Mouse (Mus musculus): ENCODE measurements around the gene Jsrp1.

The Jsrp1 gene

DNA sequence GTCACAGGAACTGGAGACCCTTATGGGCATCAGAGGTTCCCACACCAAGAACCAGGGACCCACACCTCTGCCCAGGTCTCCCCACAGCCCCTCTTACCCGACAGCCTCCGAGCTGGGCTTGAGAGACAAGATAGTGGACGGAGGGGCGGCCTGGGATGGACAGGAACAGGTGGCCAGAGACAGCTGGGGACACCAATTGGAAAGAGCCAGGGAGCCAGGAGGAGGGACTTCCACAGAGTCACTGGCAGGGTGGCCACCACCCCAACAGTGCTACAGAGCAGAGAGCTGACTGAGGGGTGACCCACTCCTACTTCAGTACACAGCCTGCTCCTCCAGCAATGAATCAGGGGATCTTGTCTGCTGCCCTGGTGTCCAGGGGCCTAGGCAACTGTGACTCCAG is at the start of gene Jsrp1:
TSS of gene Jsrp1 (minus strand) at position 133 of the 400 bp plus-strand sequence.
- DNase-seq (ENCODE audit: low spot score in 2 of 2) = no peak

DNA sequence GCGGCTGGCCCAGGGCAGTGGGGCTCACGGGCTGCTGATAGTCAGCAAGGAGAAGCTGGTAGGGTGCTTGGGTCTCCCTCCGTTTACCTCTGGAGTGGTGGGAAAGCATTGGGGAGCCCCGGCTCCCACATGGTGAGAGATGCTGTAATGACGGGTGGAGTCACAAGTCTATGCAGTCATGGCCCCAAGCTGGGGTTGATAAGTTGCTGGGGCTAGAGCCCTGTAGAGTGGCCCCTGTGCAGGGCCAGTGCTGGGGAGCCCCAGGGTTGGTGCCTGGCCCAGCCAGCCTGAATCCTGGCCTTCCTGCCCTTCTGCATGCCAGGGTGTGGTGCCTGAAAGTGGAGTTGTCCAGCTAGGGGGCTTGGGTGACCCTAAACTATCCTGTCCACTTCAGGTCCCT is 49.0 kb upstream of the Jsrp1 start:
- DNase-seq (ENCODE audit: low spot score in 2 of 2) = no peak

DNA sequence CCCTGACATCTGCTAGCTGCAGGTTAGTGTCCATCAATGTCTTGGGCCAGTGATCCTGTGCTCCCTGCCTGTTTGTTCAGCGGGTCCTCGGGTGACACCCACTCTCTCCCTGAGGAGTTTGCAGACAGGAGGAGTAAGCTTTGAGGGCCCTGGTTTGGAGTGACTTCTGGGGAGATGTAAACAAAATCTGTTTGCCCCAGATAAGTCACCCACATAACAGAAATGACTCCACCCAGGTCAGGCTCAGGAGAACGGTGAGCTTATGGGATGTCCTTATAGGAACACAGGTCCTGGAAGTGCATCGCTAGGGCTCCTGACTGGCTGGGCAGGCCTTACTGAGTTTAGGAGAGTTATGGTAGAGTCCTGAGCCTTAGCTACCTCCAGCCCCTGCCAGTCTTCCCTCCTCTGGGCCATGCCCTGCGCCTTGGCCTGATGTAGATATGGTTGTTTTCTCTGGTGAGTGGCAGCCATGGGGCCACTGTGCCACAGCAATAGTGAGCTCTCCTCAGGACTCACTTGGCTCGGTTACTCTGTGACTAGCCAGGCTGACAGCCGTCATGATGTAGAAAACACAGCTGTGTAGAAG is 45.1 kb upstream of the Jsrp1 start:
- DNase-seq (ENCODE audit: low spot score in 2 of 2) = no peak

DNA sequence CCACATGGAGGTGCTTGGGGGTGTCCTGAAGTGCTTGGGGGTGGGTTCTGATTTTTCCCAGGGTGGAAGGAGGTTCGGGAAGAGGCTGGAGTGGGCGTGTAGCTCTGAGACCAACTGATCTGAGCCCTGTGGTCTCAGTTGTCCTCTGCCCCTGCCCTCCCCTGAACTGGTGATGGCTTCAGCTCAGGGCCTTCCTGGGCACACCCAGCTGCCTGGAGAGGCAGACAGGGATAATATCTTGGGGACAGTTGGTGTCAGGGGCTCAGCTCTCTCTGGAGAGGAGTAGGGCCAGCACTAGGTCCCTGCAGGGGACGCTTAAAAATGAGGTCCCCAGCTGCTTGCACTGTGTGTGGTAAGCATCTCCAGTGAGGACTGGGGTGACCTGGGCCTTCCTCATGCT is 44.5 kb upstream of the Jsrp1 start:
- no peak for DNase-seq (ENCODE audit: low spot score in 2 of 2)

DNA sequence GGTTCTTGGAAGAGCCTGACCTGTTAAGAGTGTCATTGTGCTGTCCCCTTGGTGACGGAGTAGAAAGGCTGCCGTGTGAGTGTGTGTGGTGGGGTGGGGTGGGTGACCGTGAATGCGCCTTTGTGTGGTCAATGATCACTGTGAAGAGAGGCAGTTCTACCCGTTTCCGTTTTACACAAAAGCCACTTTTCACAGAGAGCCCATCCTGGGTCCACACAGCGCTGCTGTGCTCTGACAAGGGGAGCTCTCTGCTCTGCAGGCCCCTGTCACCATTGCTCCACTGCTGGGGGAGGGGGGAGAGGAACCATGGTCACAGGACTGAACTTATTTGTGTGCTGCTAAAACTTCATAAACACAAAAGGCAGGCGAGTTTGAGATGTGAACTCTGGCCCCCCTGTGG is 44.1 kb upstream of the Jsrp1 start:
- no peak for DNase-seq (ENCODE audit: low spot score in 2 of 2)

DNA sequence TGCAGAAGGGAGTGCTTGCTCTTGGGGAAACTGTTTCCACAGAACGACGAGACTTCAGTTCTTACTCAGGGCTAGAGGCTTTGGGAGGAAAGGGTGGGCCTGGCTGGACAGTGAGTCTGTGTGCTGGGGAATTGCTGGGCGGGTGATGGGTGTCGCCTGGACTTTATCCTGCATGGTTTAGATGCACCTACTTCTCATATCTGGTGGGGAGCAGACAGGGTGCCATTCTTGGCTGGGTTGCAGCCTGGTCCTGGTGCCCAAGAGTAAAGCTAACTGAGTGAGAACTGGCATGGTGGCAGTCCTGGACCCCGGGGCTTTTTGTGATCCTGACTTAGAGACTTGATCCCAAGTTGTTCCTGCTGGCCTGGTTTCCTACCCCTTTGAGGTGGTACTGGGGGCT is 43.6 kb upstream of the Jsrp1 start:
- DNase-seq (ENCODE audit: low spot score in 2 of 2) = no peak

DNA sequence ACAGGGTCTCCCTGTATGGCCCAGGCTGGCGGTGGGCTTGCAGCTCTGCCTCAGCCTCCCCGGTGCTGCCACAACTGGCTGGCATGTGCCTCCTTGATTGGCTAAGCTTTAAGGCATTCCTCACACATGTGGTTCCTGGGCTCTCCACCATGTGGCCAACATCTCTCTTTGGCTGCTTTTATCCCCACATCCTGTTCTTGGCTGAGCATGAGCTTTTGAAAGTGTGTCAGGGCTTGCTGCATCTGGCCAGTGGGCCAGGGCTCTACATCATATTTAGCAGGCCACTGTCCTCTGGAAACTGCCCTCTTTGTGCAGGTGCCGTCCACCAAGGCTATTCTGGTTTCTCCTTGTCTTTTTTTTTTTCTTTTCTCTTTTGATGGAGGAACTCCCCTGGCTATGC is 43.0 kb upstream of the Jsrp1 start:
- no peak for DNase-seq (ENCODE audit: low spot score in 2 of 2)

DNA sequence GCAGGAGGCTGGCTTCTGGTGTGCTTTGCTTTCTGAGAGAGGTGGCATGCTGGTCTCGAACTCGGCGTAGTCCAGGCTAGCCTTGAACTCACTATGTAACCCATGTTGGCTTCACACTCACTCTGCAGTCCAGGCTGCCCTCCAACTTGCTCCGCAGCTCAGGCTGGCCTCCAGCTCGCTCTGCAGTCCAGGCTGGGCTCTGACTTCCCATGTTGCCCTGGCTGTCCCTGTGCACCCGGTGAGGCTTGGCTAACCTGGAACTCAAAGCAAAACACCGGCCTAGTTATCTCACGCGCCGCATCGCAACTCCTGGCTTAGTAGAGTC is 42.4 kb upstream of the Jsrp1 start:
- DNase-seq (ENCODE audit: low spot score in 2 of 2) = no peak

DNA sequence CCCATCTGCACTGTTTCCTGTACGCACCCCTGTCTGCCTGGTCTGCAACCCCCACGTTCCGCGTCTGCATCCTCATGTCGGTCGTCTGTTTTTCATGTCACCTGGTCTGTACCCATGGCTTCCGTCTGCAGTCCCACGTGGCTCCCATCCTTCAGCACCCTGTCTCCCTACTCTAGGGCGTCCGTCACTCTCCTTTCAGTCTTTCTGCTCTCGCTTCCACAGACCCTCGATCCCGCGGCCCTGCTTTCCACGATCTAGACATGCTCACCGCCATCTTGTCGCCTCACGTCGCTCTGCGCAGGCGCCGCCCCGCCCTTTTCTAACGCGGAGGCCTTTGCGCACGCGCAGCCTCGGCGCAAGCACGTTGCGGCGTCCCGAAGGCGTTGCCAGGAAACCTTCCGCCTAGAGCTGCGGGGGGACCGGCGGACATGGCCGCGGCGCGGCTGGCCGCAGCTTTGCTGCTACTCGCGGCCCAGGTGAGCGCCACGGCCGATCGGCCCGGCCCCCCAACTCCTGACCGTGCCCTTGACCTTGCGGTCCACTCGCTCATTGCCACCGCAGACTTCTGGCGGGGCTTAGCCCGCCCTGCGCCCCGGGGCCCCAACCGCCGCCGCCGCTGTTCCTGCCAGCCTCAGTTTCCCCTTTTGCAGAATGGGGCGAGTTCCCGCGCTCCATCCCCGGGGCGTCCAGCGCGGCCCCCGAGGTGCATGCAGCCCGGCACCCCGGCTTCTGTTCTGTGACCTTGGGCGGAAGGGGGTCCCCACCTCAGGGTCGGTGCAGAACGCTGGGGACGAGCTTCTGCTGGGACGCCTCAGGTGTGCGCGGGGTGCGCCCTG is 41.8 kb upstream of the Jsrp1 start, which contains the start of the genes Lsm7 and Sppl2b:
TSS of gene Lsm7 (minus strand) at position 297 of the 836 bp plus-strand sequence.
TSS of gene Sppl2b (plus strand) at position 363 of the 836 bp plus-strand sequence.
- peak; percentile 95 to 97 for DNase-seq (ENCODE audit: low spot score in 2 of 2)

DNA sequence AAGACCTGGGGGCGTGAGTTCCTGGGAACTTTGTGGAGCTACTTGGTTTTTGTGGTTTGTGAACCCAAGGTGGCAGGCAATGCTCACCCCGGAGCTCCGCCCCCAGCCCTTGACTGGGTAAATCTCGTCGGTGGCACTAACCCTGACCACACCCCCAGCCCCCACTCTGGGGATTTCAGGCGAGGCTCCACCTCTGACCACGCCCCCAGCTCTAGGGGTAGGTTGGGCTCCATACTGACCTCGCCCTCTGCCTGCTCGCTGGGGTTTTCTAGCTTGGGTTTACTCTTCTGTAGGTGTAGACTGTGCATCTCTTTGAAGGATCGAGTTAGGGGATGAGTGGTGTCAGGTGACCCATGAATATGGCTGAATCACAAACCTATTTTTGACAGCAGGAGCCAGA is 35.3 kb upstream of the Jsrp1 start:
- no peak for DNase-seq (ENCODE audit: low spot score in 2 of 2)

DNA sequence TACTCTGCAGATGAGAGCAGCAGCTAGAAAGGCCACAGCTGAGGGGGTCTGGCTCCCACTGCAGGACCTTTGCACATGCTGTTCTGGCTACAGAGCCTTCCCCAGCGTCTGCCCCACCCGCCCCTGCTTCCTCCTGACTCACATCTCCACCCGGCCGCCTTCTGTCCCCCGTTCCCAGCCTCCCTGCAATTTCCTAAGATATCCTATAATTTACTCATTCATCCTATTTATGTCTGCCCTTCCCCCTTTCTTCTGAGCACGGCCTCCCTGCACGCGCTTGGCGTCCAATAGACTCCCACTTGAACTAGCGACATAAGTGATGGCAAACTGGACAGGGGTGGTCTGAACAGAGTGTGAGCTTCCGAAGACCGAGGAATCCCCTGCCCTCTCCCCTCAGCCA is 32.4 kb upstream of the Jsrp1 start:
- no peak for DNase-seq (ENCODE audit: low spot score in 2 of 2)

DNA sequence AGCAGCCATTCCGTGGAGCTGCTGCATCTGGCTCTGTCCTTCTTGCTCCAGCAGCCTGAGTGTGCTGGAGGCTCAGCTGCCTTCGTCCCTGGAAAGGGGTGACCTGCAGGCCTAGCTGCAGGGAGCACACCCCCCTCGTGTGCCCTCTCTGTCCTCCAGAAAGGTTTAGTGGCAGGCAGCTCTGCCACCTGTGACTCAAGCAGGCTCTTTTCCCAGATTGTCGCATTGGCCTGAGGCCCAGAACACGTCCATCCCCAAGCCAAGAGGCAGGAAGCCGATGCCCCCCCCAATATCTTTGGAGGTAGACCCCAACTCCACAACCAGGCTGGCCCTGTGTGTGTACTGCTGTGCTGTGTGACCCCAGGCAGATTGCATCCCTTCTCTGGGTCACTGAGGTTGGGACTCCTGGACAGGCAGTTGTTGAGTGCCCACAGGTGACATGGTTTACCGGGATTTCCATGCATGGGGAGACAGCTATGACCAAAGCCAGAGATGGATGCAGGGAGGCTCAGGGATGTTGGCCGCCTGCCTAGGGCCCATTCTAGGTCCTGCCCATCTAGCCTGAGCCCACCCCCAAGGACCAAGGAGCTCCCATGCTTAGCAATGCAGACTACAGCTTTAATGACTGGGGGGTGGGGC is 31.9 kb upstream of the Jsrp1 start:
- no peak for DNase-seq (ENCODE audit: low spot score in 2 of 2)

DNA sequence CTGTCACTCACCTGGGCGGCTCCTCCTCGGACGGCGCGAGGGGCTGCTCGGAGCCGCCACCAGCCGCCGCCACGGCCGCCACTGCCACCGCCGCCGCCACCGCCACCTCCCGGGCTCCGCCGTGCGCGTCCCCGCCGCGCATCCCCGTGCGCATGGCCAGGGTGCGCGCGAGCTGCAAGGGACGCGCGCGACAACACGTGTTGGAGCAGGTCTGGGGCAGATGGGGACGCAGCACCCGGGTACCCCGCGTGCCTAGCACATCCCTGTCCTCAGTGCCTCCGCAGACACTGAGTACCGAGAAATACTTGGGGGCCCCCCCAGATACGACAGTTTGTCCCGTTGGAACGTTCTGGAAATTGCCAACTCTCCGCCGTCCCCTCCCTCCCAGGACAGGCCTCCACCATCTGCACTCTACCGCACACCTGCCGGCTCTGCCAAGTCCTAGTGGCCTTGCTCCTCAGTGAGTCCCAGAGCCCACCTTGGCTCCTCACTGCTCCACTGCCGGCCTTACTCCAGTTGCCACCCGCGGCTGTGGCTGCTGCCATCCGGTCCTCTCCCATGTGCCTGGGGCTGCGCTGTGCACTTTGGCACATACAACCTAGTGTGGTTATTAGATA is 30.7 kb upstream of the Jsrp1 start, which contains the start of gene Lingo3:
TSS of gene Lingo3 (minus strand) at position 109 of the 617 bp plus-strand sequence.
- no peak for DNase-seq (ENCODE audit: low spot score in 2 of 2)

DNA sequence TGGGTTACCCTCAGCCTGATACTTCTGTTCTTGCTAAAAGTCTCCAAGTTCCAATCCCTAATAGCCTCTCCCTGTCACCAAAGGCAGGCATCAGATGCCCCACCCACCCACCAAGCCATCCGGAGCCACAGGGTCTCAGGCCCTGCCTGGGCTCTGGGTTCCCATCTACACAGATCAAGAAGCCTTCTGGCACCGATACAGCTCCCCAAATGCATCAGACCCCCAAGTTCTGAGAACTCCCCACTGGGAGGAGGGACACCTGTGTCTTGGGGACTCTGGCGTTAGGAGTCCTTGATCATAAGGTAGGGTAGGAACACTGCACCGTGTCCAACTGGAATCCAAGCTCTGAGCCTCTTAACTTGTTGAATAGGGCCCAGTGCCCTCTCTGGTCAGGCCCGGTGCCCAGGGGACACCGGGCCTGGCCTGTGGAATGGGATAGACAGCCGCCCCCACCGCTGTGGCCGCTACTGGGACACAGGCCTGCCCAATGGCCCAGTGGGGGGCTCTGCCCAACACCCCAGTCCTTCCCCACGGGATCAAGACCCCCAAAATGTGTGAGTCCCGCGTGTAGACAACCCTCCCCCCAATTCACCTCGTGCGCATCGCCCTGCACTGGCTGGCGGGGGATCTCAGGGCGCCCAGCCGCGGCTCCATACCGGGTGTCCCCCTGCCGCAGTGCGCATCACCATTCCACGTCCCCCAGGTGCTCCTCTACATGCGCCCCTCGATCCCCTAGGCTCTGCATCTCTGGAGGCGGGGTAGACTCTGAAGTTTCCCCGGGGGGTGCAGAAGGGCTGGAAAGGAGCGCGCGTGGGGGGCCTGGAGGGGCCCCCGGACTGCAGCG is 30.0 kb upstream of the Jsrp1 start:
- no peak for DNase-seq (ENCODE audit: low spot score in 2 of 2)

DNA sequence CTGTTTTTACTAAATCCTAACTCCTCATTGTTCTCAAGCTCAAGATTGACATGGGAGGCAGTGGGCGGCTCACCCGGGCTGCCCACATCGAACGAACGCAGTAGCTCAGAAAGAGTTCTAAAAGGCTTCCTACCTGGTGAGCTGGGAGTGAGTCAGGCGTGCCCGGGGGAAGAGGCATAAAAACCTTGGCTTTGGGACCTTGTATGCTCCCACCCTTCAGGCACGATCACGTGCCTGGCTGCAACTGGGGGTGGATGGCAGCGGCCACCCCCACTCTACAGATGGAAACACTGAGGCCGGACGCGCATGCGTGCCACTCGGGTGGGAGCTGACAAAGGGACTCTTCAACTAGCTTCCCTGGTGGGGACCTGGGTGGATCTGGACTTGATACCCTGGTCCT is 29.0 kb upstream of the Jsrp1 start:
- no peak for DNase-seq (ENCODE audit: low spot score in 2 of 2)

DNA sequence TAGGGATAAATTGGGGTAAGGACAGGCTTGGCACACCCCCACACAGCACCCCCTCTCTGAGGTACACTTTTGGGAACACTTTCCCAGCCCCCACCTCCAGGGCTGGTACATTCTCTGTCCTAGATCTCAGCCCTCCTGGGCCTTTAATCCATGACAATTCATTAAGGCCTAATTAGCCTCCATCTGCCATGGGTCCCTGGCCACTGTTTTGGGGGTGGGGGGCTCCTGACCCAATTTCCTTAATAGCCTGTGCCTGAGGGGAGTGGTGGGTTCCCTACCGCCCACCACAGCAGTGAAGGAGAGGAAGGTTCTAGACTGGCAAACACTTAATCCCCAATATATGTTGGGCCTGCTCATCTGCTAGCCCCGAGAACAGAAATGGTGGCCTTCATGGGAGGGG is 28.4 kb upstream of the Jsrp1 start:
- no peak for DNase-seq (ENCODE audit: low spot score in 2 of 2)

DNA sequence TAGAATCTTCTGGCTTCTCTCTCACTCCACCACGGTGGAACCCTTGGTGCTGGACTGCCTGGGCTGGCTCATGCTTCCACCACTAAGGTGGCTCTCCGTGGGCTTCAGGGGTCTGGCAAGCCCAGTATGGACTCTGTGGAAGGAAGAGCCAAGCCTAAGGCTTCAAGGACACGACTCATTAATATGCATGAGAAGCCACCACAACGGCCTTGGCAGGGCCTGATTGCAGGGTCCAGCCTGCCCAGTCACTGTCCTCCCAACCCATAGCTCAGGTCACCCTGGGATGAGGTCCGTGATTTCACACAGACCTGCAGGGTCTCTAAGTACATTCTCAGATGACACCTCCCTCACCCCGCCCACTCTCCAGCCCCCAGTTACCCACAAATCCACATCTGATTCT is 26.6 kb upstream of the Jsrp1 start:
- DNase-seq (ENCODE audit: low spot score in 2 of 2) = no peak

DNA sequence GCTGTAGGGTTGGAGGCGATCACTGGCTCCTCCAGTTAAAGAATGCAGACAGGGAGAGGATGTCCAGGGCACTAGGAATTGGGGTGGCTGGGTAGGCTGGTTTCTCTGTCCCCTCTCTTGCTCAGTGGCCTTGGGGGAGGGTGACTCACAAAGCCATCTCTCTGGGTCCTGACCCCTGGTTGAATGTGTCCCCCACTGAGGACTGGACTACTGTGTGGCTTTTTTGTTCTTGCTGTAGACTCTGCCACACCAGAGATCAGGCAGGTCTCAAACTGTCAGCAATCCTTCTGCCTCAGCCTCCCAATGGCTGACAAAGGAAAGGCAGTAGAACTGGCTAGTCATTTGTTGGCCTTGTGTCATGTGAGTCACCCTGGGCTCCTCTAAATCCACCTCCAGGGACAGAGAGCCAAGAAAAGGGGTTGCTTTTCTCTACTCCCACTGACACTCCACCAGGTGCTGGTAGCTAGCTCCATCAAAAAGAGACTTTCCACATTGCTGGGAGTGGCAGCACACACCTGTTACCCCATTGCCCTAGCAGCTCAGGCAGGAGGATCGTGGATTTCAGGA is 25.1 kb upstream of the Jsrp1 start:
- no peak for DNase-seq (ENCODE audit: low spot score in 2 of 2)

DNA sequence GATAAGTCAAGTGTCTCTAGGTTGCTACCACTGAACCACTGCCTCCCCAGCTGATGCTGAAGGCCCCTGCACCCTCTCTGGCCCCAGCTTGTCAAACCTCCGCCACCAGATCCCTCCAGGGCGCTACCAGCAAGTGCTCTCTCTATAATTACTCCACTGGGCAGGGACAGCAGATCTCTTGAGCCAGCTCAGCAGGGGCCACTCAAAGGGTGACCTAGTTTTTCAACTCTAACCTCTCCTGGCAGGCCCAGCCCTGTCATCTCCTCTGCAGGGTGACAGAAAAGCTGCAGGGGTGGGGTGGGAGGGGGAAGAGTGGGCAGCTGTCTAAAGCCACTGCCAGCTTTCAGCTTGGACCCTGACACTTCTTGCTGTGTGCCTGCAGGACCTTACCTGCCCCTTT is 24.5 kb upstream of the Jsrp1 start:
- DNase-seq (ENCODE audit: low spot score in 2 of 2) = no peak

DNA sequence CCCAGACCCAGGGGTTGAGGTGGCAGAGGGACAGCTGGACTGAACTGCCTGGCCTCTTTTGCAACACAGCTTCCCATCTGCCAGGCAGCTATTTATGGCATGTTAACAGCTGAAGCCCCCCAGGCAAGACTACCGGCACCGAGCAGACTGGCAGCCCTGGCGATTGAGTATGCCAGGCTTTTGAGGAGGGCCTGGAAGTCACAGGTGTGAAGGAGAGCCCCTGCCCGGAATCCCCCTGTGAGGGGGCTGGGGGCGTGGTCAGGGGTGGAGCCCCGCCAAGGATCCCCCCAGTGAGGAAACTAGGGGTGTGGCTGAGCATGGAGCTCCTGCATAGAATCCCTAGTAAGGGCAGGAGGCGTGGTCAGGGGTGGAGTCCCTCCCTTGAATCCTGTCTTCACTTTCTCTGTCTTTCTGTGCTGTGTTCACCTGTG is 23.7 kb upstream of the Jsrp1 start:
- no peak for DNase-seq (ENCODE audit: low spot score in 2 of 2)

DNA sequence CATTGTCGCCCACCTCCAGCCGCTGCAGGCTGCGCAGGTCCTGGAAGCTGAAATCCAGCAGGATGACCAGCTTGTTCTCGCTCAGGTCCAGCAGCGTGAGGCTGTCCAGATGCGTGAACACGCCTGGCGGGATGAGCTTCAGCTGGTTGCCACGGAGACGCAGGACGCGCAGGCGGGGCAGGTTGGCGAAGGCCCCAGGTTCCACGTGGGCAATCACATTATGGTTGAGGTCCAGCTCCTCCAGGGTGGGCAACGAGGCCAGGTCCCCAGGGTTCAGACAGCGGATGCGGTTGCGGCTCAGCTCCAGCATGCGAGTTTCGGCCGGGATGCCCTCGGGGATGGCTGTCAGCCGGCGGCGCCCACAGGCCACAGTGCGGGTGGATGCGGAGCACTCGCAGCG is 22.3 kb upstream of the Jsrp1 start:
- no peak for DNase-seq (ENCODE audit: low spot score in 2 of 2)
